Mouse (Mus musculus): Measurements from ENCODE around the gene Lhx8.

DNA sequence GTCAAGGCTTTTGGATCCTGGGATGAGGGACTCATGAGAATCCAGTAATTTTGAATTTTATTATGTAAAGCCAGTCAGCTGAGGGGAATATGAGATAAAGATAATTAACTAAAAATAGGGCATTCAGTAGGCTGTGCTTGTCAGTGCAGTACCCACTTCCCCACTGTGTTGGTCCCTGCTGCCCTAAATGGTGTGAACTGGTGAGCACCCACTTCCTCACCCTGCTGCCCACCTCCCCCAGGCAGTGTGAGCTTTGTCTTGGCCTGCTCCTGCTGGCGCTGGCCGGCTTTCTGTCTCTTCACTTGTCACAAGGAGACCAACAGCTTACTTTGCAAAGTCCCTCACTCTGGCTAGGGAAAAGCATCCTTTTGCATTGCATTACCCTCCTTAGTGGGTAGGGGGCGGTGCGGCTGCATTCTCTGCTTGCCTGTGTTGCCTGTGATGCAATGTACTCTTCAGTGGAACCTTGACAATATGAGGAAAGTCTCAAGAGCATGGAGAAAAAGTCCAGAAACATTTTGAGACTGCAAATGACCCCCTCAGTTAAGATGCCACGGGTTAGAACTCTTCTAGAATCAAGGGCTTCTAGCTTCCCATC lies 12.7 kb downstream of the Lhx8 start:
- TF ChIP-seq EP300 (IDR thresholded peaks at IDR 0.05; ENCODE audit: low read depth) (no peak), CTCF (IDR thresholded peaks at IDR 0.05; ENCODE audit: low read depth) (peak; percentile 49)

Data from liver, postnatal 0 days (tissue).